Mouse (Mus musculus) CH12.LX (cell line): ENCODE data around the gene Terf2.

Experiments used
- IRF4 ChIP-seq: IDR thresholded peaks from 2 replicates; pipeline ENCODE4 v1.6.1; 2014; ENCODE audit warnings: low read depth, mild to moderate bottlenecking, inconsistent platforms, low read length, improper control_type of control experiment
- MAX ChIP-seq: IDR thresholded peaks from 2 replicates; pipeline ENCODE4 v1.6.1; 2011; ENCODE audit warnings: low read length, improper control_type of control experiment
- MXI1 ChIP-seq: IDR thresholded peaks from 2 replicates; pipeline ENCODE4 v1.6.1; 2011; ENCODE audit warnings: mild to moderate bottlenecking, low read depth, low read length, improper control_type of control experiment
- POLR2A ChIP-seq: IDR thresholded peaks from 2 replicates; pipeline ENCODE4 v1.6.1; 2011; ENCODE audit warnings: low read depth, mild to moderate bottlenecking, improper control_type of control experiment, low read length
- RCOR1 ChIP-seq: conservative IDR thresholded peaks from 2 replicates; pipeline ENCODE4 v1.6.1; 2012; ENCODE audit warnings: low read depth, mild to moderate bottlenecking, inconsistent platforms, low read length, improper control_type of control experiment
- USF1 ChIP-seq: IDR thresholded peaks from 2 replicates; pipeline ENCODE4 v1.6.1; 2014; ENCODE audit warnings: low read depth, mild to moderate bottlenecking, inconsistent platforms, low read length, improper control_type of control experiment
- ZMIZ1 ChIP-seq: IDR thresholded peaks from 2 replicates; pipeline ENCODE4 v1.6.1; 2012; ENCODE audit warnings: low read depth, mild to moderate bottlenecking, inconsistent platforms, low read length, improper control_type of control experiment

DNA sequence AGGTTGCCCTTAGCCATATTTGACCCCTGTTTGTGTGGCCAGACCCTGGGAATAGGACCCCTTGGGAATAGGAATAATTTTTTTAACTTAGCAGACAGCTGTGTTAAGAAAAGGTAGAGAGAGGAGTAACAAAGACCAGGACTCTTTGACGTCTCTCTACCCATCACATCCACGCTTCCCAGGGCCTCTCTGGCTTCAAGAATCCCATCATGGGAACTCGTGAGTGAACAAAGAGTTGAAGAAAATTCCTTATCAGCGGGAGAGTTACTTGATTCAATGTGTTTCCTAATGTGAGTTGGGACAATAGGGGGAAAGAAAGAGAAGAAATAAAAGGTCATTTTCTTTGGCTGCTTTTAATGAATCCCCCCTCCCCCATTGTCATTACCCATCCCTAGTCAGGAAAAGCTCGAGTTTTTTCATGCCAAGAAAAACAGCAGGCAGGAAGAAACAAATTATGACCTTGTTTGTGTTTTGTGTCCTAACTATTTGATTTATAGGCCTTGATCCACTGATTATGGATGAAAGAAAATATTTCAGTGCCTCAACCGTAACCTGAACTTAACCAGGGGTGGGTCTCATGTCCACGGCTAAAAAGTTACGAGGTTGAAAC lies 39.8 kb upstream of the Terf2 start:
- TF ChIP-seq MAX, result no peak
- TF ChIP-seq ZMIZ1, result no peak
- TF ChIP-seq RCOR1, result no peak
- TF ChIP-seq POLR2A, result no peak
- no peak for TF ChIP-seq MXI1
- TF ChIP-seq IRF4, result no peak
- TF ChIP-seq USF1, result no peak
